Mouse (Mus musculus): ENCODE measurements around the gene Usp18.

DNA sequence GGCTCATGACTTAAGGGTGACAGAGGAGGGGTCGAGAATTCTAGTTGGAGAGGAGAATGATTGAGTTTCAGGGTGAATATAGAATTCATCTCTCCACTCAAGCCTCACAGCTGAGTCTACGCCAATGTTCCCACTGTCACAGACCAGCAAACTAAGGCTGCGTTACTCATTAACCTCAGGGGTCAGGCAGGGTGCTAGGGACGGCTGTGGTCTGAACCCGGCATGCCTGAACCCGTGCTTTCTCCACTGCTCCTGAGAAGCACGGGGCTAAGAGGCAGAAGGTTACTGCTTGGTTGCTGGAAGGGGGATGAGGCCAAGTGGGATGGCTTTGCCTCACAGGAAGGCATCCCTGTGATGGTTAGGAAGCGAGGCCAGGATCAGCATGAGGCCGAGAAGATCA, 54.8 kb downstream of the Usp18 start:
- no peak for TF ChIP-seq GATA1 (IDR thresholded peaks at IDR 0.05; ENCODE audit: borderline replicate concordance, low read length)
- TF ChIP-seq FLI1 (IDR thresholded peaks at IDR 0.05; ENCODE audit: low read length), result no peak

Measured in megakaryocyte, embryonic 14.5 days (primary cell).